Mouse (Mus musculus): ENCODE results near the gene Hacl1. TPM values are rescaled to one million over a fixed set of nuclear protein-coding genes. Genes with fewer than 3 reads are reported as not detected.

The Hacl1 gene
- polyA plus RNA-seq (2012; rRNA removed; ENCODE audit: low replicate concordance), result 23.4 and 58.2 TPM in 2 replicates

DNA sequence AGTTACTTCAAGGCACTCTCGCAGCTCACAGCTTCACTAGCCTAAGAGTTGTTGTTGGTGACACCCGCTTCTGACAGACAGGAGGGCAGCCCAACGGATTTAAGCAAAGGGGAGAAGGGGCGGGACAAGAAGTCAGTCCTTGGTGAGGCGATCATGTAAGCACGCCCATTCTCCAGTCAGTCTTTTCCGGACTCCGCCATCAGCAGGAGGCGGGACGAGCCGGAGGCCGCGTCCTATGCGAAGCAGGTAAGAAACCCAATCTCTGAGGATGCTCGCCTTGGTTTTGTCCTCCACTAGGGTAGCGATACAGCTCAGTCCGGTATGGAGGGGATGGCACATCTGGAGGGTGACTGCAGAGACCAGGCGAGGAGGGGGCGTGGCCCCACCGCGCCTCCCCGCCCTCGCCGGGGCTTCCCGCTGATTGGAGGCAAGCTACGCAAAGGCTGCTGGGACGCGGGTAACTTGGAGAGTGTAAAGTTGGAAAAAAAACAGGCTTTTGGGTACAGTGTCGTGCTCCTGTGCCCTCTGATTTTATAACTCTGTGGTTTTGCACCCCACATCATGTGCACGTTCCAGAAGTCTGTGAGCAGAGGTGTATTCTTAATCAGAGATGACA, at the start of gene Hacl1, which contains the start of gene Btd:
Gene Hacl1 (minus strand): TSS at position 397 of the 616 bp plus-strand sequence.
Gene Btd (plus strand): TSS at position 139 of the 616 bp plus-strand sequence.

DNA sequence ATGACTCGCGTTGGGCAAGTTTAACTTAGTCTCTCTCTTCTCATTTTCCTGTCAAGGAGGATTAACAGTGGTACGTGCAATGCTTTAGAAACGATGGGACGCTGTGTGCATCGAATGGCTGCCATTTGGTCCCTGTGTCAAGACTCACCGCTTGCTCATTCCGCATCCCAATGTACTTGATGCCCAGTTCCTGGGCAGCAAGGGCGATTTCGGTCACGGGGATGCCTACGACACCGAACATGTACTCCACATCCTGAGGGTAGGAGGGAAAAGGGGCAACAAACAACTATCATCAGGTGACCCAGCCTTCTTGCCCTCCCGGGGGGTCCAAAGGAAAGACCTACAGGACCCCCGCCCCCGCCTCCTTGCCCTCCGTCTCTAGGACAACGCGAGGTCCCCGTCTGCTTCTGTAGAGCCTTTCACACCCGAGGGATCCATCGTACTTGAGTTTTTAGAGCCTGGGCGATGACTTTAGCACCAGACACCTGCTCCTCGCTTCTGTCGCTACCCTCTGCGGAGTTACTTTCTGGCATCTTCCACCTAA, 668 bp downstream of the Hacl1 start, which contains the start of gene Gm49387:
Gene Gm49387 (minus strand): TSS at position 533 of the 544 bp plus-strand sequence.

DNA sequence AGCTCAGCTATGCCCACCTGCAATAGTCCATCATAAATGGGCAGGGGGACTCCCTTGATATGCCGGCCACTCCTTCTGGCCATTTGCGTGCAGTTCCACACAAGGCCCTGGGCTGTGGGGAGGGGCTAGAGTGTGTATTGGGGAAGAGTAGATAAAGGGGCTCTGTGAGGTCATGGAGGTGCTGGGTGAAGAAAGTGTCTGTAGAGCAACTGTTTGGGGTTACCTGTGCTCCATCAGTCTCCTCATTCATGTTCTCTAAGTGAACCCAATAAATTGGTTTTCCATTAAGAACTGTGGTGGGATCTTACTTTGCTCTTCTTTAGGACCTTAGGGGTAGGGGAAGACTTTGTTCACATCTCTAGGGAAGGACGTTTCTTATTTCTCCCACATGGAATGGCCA, 49.8 kb downstream of the Hacl1 start, which contains the start of gene Colq:
Gene Colq (minus strand): TSS at position 101 of the 400 bp plus-strand sequence.

Other genes with a start within 250 kb of the Hacl1 start
- gene Sh3bp5, start 205.2 kb downstream of the Hacl1 start, polyA plus RNA-seq (2012; rRNA removed; ENCODE audit: low replicate concordance), result 31.3 and 54.8 TPM in 2 replicates
- 18.6 and 36.0 TPM in 2 replicates for gene Eaf1, start 146.9 kb downstream of the Hacl1 start, polyA plus RNA-seq (2012; rRNA removed; ENCODE audit: low replicate concordance)
- gene Mettl6, start 146.2 kb downstream of the Hacl1 start, polyA plus RNA-seq (2012; rRNA removed; ENCODE audit: low replicate concordance), result 11.6 and 15.7 TPM in 2 replicates
- 0.36 and 4.0 TPM in 2 replicates for gene Colq, start 49.9 kb downstream of the Hacl1 start, polyA plus RNA-seq (2012; rRNA removed; ENCODE audit: low replicate concordance)
- gene Gm49387, start 408 bp downstream of the Hacl1 start, polyA plus RNA-seq (2012; rRNA removed; ENCODE audit: low replicate concordance), result not detected in 2 replicates
- gene Btd, start 258 bp downstream of the Hacl1 start, polyA plus RNA-seq (2012; rRNA removed; ENCODE audit: low replicate concordance), result 62.8 and 69.6 TPM in 2 replicates
- gene Ankrd28, start 189.4 kb upstream of the Hacl1 start, polyA plus RNA-seq (2012; rRNA removed; ENCODE audit: low replicate concordance), result 4.2 and 11.0 TPM in 2 replicates